Mouse (Mus musculus): ENCODE measurements around the gene Fam129c. TPM values are rescaled to one million over a fixed set of nuclear protein-coding genes. Genes with fewer than 3 reads are reported as not detected.

The Fam129c gene
- total and polyA plus RNA-seq, 2 experiments from 2014 or later, result 4.7 to 5.3 TPM

DNA sequence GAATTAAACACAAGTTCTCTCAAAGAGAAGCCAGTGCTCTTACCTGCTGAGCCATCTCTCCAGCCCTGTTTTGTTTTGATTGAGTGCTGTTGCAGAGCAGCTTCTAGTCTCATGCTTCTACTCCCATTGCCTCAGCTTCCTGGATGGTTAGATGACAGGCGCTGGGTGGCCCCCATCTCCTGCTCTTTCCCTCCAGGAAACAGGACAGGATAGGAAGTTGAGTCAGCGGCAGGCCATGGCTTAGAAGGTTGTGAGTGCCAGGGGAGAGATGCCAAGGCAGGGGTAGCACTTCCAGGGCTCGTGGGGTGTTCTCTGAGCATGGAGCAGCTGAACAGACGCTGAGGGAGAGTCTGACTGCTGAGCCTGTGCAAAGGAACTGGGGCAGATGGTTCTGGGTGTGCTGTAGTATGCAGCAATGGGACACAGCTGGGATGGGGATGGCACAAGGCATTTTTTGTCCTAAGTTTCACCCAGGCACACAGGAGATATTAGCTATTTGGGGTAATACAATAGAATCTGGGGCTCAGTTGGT lies 19.5 kb upstream of the Fam129c start:
- TF ChIP-seq CTCF (IDR thresholded peaks at IDR 0.05), result no peak
- H3K36me3 ChIP-seq (ENCODE audit: insufficient read depth, low read length), result peaks cover 12% of the 10 kb centered on the region
- no peaks in the 10 kb centered on the region for H3K4me1 ChIP-seq (ENCODE audit: insufficient read depth, low read length)
- 72% methylated on average over 4 of the region's 4 CpGs for WGBS
- H3K9me3 ChIP-seq (ENCODE audit: low read length), result no peaks in the 10 kb centered on the region
- ATAC-seq (ENCODE audit: low FRiP score) (no peak), DNase-seq (ENCODE audit: low spot score) (no peak)
- H3K4me2 ChIP-seq (ENCODE audit: low read depth, low read length, poor library complexity, severe bottlenecking), result no peak overlapping the region
- H3K4me3 ChIP-seq (ENCODE audit: low read depth, low read length), result no peak overlapping the region
- no peaks in the 10 kb centered on the region for H3K27me3 ChIP-seq (ENCODE audit: insufficient read depth, low read length)
- H3K9ac ChIP-seq (replicated peaks; ENCODE audit: low read length, poor library complexity, severe bottlenecking), result no peak overlapping the region
- no peak overlapping the region for H3K27ac ChIP-seq (ENCODE audit: low read depth, low read length)

DNA sequence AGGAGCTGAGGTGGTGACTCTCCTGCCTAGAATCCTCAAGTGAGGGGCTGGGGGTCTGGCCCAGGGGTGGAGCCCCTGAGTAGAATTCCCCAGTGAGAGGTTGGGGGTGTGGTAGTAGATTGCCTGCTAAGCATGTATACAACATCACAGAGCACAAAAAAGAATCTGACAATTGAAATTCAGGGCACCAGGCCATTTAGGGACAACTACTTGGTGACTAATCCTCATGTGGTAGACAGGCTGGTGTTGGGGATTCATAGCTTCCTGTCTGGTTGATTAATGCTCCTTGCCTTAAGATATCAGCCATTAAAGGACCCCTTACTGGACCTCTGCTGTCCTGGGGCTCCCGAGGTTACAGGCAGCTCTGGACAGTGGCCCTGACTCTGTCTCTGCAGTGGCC lies 18.4 kb upstream of the Fam129c start:
- TF ChIP-seq CTCF (IDR thresholded peaks at IDR 0.05), result no peak
- WGBS, result 78% methylated on average over 1 of the region's 1 CpGs
- Histone ChIP-seq H3K27ac (ENCODE audit: low read depth, low read length) (no peak overlapping the region), H3K4me1 (ENCODE audit: insufficient read depth, low read length) (no peaks in the 10 kb centered on the region), H3K9me3 (ENCODE audit: low read length) (no peaks in the 10 kb centered on the region), H3K9ac (replicated peaks; ENCODE audit: low read length, poor library complexity, severe bottlenecking) (no peak overlapping the region), H3K4me2 (ENCODE audit: low read depth, low read length, poor library complexity, severe bottlenecking) (no peak overlapping the region), H3K27me3 (ENCODE audit: insufficient read depth, low read length) (no peaks in the 10 kb centered on the region), H3K36me3 (ENCODE audit: insufficient read depth, low read length) (peaks cover 17% of the 10 kb centered on the region), H3K4me3 (ENCODE audit: low read depth, low read length) (no peak overlapping the region)
- ATAC-seq (ENCODE audit: low FRiP score), result no peak
- DNase-seq (ENCODE audit: low spot score), result no peak

DNA sequence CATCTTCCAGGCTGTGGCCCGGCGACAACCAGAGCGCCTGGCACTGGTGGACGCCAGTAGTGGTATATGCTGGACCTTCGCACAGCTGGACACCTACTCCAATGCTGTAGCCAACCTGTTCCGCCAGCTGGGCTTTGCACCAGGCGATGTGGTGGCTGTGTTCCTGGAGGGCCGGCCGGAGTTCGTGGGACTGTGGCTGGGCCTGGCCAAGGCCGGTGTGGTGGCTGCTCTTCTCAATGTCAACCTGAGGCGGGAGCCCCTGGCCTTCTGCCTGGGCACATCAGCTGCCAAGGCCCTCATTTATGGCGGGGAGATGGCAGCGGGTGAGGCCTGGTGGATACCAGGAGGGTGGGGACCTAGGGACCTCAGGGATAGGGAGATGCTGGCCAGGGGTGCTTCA lies 18.0 kb upstream of the Fam129c start:
- H3K27me3 ChIP-seq (ENCODE audit: insufficient read depth, low read length), result no peaks in the 10 kb centered on the region
- no peaks in the 10 kb centered on the region for H3K9me3 ChIP-seq (ENCODE audit: low read length)
- no peak overlapping the region for H3K27ac ChIP-seq (ENCODE audit: low read depth, low read length)
- ATAC-seq (ENCODE audit: low FRiP score) (no peak), DNase-seq (ENCODE audit: low spot score) (no peak)
- H3K4me3 ChIP-seq (ENCODE audit: low read depth, low read length), result no peak overlapping the region
- H3K4me2 ChIP-seq (ENCODE audit: low read depth, low read length, poor library complexity, severe bottlenecking), result no peak overlapping the region
- peaks cover 21% of the 10 kb centered on the region for H3K36me3 ChIP-seq (ENCODE audit: insufficient read depth, low read length)
- 78% methylated on average over 14 of the region's 14 CpGs for WGBS
- TF ChIP-seq CTCF (IDR thresholded peaks at IDR 0.05), result no peak
- H3K4me1 ChIP-seq (ENCODE audit: insufficient read depth, low read length), result no peaks in the 10 kb centered on the region
- no peak overlapping the region for H3K9ac ChIP-seq (replicated peaks; ENCODE audit: low read length, poor library complexity, severe bottlenecking)

GRCm38 (mm10) chr8:71580201-71580600 lies 17.2 kb upstream of the Fam129c start:
- H3K27me3 ChIP-seq (ENCODE audit: insufficient read depth, low read length), result no peaks in the 10 kb centered on the region
- H3K4me3 ChIP-seq (ENCODE audit: low read depth, low read length), result no peak overlapping the region
- no peaks in the 10 kb centered on the region for H3K9me3 ChIP-seq (ENCODE audit: low read length)
- H3K4me2 ChIP-seq (ENCODE audit: low read depth, low read length, poor library complexity, severe bottlenecking), result no peak overlapping the region
- DNase-seq (ENCODE audit: low spot score) (peak; percentile 39), ATAC-seq (ENCODE audit: low FRiP score) (no peak; the same call in 1 of the 2 replicates)
- no peaks in the 10 kb centered on the region for H3K4me1 ChIP-seq (ENCODE audit: insufficient read depth, low read length)
- TF ChIP-seq CTCF (IDR thresholded peaks at IDR 0.05), result no peak
- no peak overlapping the region for H3K27ac ChIP-seq (ENCODE audit: low read depth, low read length)
- H3K9ac ChIP-seq (replicated peaks; ENCODE audit: low read length, poor library complexity, severe bottlenecking), result no peak overlapping the region
- 24% methylated on average over 9 of the region's 9 CpGs for WGBS
- H3K36me3 ChIP-seq (ENCODE audit: insufficient read depth, low read length), result peaks cover 29% of the 10 kb centered on the region

DNA sequence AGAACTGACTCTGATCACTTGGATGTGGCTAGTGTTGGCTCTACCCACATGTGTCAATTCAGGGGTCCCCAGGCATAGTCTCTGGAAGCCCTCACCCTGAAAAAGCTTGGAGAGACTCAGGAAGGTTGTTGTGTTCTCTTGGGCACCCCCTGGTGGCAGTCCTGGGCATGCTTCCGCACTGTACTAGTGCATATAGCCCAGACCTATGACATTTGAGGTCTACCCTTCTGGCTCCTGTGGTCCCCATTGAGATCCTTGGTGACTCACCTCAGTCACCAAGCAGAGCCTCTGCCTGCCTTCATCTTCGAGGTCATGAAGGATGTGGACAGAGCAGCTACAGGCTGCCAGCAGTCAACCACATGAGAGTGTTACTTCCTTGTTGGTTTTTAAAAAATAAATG lies 10.6 kb upstream of the Fam129c start:
- 74% methylated on average over 2 of the region's 2 CpGs for WGBS
- no peaks in the 10 kb centered on the region for H3K27me3 ChIP-seq (ENCODE audit: insufficient read depth, low read length)
- DNase-seq (ENCODE audit: low spot score) (peak; percentile 54), ATAC-seq (ENCODE audit: low FRiP score) (no peak)
- H3K36me3 ChIP-seq (ENCODE audit: insufficient read depth, low read length), result peaks cover 33% of the 10 kb centered on the region
- H3K27ac ChIP-seq (ENCODE audit: low read depth, low read length), result no peak overlapping the region
- peak; percentile 80 for TF ChIP-seq CTCF (IDR thresholded peaks at IDR 0.05)
- no peak overlapping the region for H3K4me2 ChIP-seq (ENCODE audit: low read depth, low read length, poor library complexity, severe bottlenecking)
- no peaks in the 10 kb centered on the region for H3K9me3 ChIP-seq (ENCODE audit: low read length)
- no peak overlapping the region for H3K9ac ChIP-seq (replicated peaks; ENCODE audit: low read length, poor library complexity, severe bottlenecking)
- 0 out of 2 replicates have a peak, but pooled peaks cover 4% of the 10 kb centered on the region for H3K4me1 ChIP-seq (ENCODE audit: insufficient read depth, low read length)
- no peak overlapping the region for H3K4me3 ChIP-seq (ENCODE audit: low read depth, low read length)

DNA sequence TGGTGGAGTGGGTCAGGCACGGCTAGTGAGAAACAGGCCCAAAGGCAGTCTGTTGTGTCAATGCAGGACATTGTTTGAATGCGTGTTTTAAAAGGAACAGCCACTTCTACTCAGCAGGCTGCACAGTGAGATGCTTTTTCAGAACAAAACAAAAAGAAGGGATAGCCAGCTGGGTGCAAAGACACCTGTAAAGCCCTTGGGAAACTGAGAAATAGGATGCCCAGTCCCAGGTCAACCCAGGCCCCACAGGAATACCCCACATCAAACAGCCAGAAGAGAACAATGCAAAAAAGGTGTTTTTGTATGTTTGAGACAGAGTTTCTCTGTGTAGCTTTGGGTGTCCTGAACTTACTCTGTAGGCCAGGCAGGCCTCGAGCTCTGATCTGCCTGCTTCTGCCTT lies 8.7 kb upstream of the Fam129c start:
- Histone ChIP-seq H3K9me3 (ENCODE audit: low read length) (no peaks in the 10 kb centered on the region), H3K4me1 (ENCODE audit: insufficient read depth, low read length) (peaks cover 10% of the 10 kb centered on the region), H3K27me3 (ENCODE audit: insufficient read depth, low read length) (no peaks in the 10 kb centered on the region), H3K4me3 (ENCODE audit: low read depth, low read length) (no peak overlapping the region), H3K36me3 (ENCODE audit: insufficient read depth, low read length) (peaks cover 28% of the 10 kb centered on the region), H3K9ac (replicated peaks; ENCODE audit: low read length, poor library complexity, severe bottlenecking) (no peak overlapping the region), H3K27ac (ENCODE audit: low read depth, low read length) (no peak overlapping the region), H3K4me2 (ENCODE audit: low read depth, low read length, poor library complexity, severe bottlenecking) (no peak overlapping the region)
- no peak for ATAC-seq (ENCODE audit: low FRiP score)
- WGBS, result 74% methylated on average over 3 of the region's 3 CpGs
- no peak for TF ChIP-seq CTCF (IDR thresholded peaks at IDR 0.05)
- DNase-seq (ENCODE audit: low spot score), result no peak
